Mouse (Mus musculus): ENCODE measurements at regions not wholly inside any gene's neighbourhood (a gene's known extent, or its start where the extent isn't known, plus 50 kb on each side); places are given as distances from the start of the nearest gene placed in this dataset.
"Not testable (repeated sequence)": the region's sequence is repeated elsewhere in the genome, so short reads cannot be mapped to it uniquely, and the experiment has no call there.

DNA sequence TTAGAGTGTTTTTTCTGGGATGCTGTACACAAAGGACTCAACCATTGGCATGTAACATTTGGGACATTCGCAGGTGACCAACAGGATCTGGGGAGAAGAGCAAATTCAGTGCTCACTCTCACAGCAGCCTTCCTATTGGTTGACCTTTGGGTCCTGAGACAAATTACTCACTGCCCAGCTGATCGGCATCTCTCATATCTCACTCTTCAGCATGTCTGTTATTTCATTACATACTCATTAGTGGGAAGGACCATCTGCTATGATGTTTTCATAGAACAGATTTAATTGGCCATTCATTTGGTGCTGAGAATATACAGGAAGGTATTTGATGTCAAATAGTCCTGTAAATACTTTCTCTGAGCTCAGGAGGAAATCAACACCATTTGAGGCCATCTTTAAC, 170.5 kb upstream of the Pmfbp1 start:
- DNase-seq = no peak
- WGBS (ENCODE audit: insufficient replicate concordance) = 72% methylated on average over 2 of the region's 2 CpGs
- Histone ChIP-seq H3K27me3 (no peaks in the 10 kb centered on the region), H3K4me3 (replicated peaks) (no peak overlapping the region), H3K27ac (no peak overlapping the region), H3K4me1 (replicated peaks) (no peaks in the 10 kb centered on the region), H3K9ac (no peak overlapping the region), H3K9me3 (replicated peaks) (no peaks in the 10 kb centered on the region), H3K4me2 (no peak overlapping the region), H3K36me3 (no peaks in the 10 kb centered on the region)
- ATAC-seq (ENCODE audit: low read depth) = no peak

DNA sequence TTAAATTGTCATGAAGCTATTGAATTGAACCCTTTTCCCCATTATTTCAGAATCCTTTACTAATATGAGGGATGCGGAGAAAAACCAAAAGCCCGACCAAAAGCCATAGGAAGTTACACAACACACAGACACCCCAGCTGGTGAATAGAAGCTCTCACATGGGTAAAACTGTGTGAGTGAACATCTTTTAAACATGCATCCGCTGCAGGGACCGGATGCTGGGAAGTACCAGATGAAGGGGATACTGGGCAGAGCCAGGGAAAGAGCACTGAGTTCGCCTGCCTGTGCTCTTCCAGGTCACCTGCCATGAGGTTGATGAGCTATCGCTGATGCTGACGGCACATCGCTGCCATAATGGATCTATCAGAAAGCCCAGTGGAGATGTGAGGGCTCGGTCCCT, 169.6 kb upstream of the Pmfbp1 start:
- Histone ChIP-seq H3K4me1 (replicated peaks) (no peaks in the 10 kb centered on the region), H3K4me2 (no peak overlapping the region), H3K27me3 (no peaks in the 10 kb centered on the region), H3K27ac (no peak overlapping the region), H3K4me3 (replicated peaks) (no peak overlapping the region), H3K9ac (no peak overlapping the region), H3K36me3 (no peaks in the 10 kb centered on the region), H3K9me3 (replicated peaks) (no peaks in the 10 kb centered on the region)
- DNase-seq = no peak
- no peak for ATAC-seq (ENCODE audit: low read depth)
- 85% methylated on average over 9 of the region's 9 CpGs for WGBS (ENCODE audit: insufficient replicate concordance)

DNA sequence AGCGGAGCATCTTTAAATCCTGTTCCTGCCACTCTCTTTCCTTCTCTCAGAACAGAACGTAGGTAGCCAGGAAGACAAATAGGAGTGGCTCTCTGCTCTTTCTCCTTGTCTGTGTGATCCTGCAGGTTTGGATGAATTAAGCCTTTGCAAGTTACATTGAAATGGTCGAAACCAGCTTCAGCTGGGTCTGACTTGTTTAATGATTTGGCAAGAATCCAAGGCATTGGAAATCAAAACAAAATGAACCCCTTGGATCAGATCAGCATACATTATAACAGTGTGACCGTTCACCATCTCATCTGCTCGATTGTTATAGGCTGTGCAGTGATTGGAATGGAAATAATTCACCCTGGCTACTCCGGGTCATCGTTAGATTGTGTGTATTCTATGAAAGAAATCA, 157.6 kb upstream of the Pmfbp1 start:
- ATAC-seq (ENCODE audit: low read depth) (no peak), DNase-seq (no peak)
- Histone ChIP-seq H3K9me3 (replicated peaks) (no peaks in the 10 kb centered on the region), H3K9ac (no peak overlapping the region), H3K27ac (no peak overlapping the region), H3K27me3 (no peaks in the 10 kb centered on the region), H3K4me2 (no peak overlapping the region), H3K4me3 (replicated peaks) (no peak overlapping the region), H3K36me3 (no peaks in the 10 kb centered on the region), H3K4me1 (replicated peaks) (no peaks in the 10 kb centered on the region)
- 59% methylated on average over 7 of the region's 7 CpGs for WGBS (ENCODE audit: insufficient replicate concordance)

- no peak for ATAC-seq (ENCODE audit: low read depth)
- WGBS (ENCODE audit: insufficient replicate concordance) = 76% methylated on average over 14 of the region's 14 CpGs
- DNase-seq = no peak
Observed at GRCm38 (mm10) chr8:109338220-109338835, 155.5 kb upstream of the Pmfbp1 start.

DNA sequence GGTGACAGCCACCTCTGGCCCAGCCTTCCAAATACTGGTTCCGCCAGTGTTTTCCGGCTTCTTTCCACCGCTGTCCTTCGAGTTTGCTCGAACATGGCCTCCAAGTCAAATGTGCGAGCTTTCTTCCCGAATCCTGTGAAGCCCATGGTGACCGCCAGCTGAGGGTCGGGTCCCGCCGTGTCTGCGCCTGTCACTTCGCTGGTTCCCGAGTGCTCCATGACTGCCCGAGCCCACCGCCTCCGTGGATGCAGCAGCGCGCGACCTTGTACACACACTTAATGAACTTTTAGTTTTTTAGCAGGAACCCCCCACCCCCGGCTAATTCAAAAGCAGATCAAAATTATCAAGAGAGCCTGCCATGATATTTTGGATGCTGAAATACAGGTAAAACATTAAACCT, 153.2 kb upstream of the Pmfbp1 start:
- H3K27ac ChIP-seq; DNase-seq; H3K4me1 ChIP-seq (replicated peaks); H3K27me3 ChIP-seq; H3K4me2 ChIP-seq; H3K4me3 ChIP-seq (replicated peaks); H3K9me3 ChIP-seq (replicated peaks); ATAC-seq (ENCODE audit: low read depth); H3K9ac ChIP-seq; H3K36me3 ChIP-seq: not testable (repeated sequence)
- 77% methylated on average over 21 of the region's 21 CpGs for WGBS (ENCODE audit: insufficient replicate concordance)

More at GRCm38 (mm10) chr8:109338220-109338835, 155.5 kb upstream of the Pmfbp1 start:
- no peaks in the 10 kb centered on the region for H3K4me1 ChIP-seq (replicated peaks)
- no peak overlapping the region for H3K9ac ChIP-seq
- H3K4me2 ChIP-seq = no peak overlapping the region
- H3K9me3 ChIP-seq (replicated peaks) = no peaks in the 10 kb centered on the region
- no peak overlapping the region for H3K27ac ChIP-seq
- no peaks in the 10 kb centered on the region for H3K27me3 ChIP-seq
- no peak overlapping the region for H3K4me3 ChIP-seq (replicated peaks)
- no peaks in the 10 kb centered on the region for H3K36me3 ChIP-seq

GRCm38 (mm10) chr8:109355168-109355567, 138.7 kb upstream of the Pmfbp1 start:
- no peaks in the 10 kb centered on the region for H3K36me3 ChIP-seq
- no peak overlapping the region for H3K4me3 ChIP-seq (replicated peaks)
- H3K4me1 ChIP-seq (replicated peaks) = no peaks in the 10 kb centered on the region
- 60% methylated on average over 9 of the region's 9 CpGs for WGBS (ENCODE audit: insufficient replicate concordance)
- H3K27ac ChIP-seq = no peak overlapping the region
- no peak for ATAC-seq (ENCODE audit: low read depth)
- H3K27me3 ChIP-seq = no peaks in the 10 kb centered on the region
- no peaks in the 10 kb centered on the region for H3K9me3 ChIP-seq (replicated peaks)
- no peak for DNase-seq
- H3K4me2 ChIP-seq = no peak overlapping the region
- no peak overlapping the region for H3K9ac ChIP-seq

DNA sequence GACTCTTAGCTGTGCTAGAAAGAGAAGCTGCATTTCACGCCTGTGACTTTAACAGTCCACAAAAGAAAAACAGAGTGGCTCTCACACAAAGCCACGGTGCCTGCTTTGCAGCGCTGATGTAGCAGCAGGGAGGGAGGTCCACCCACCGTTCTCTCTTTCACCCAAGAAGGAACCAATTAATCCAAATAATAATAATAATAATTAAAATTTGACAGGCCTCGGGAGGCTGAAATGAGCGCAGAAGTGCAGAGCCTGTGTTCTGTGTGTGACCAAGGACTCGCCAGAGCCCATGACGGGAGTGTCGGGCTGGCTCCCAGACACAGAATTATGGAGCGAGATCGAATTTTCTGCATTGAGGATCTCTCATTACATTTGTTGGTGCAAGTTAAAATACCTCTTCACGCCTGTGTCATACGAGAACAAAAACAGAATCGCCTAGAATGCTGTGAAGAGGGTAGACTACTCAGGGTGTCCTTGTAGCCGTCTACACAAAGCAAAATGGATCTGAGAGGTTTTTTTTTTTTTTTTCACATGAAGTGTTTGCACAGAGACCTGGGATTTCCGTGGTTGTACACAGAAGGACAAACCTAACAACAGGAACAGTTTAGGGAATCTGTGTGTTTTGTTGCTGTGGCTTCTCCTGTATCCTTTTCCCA, 134.3 kb upstream of the Pmfbp1 start:
- H3K36me3 ChIP-seq = no peaks in the 10 kb centered on the region
- no peaks in the 10 kb centered on the region for H3K9me3 ChIP-seq (replicated peaks)
- H3K4me3 ChIP-seq (replicated peaks) = no peak overlapping the region
- H3K27ac ChIP-seq = no peak overlapping the region
- no peak for DNase-seq
- H3K4me1 ChIP-seq (replicated peaks) = no peaks in the 10 kb centered on the region
- 55% methylated on average over 16 of the region's 16 CpGs for WGBS (ENCODE audit: insufficient replicate concordance)
- H3K9ac ChIP-seq = no peak overlapping the region
- no peak overlapping the region for H3K4me2 ChIP-seq
- ATAC-seq (ENCODE audit: low read depth) = no peak
- no peaks in the 10 kb centered on the region for H3K27me3 ChIP-seq

- WGBS (ENCODE audit: insufficient replicate concordance) = 38% methylated on average over 14 of the region's 14 CpGs
- DNase-seq (no peak), ATAC-seq (ENCODE audit: low read depth) (no peak)
- no peaks in the 10 kb centered on the region for H3K4me1 ChIP-seq (replicated peaks)
- no peaks in the 10 kb centered on the region for H3K36me3 ChIP-seq
- no peak overlapping the region for H3K27ac ChIP-seq
- no peak overlapping the region for H3K4me2 ChIP-seq
- H3K9ac ChIP-seq = no peak overlapping the region
- H3K27me3 ChIP-seq = no peaks in the 10 kb centered on the region
- no peak overlapping the region for H3K4me3 ChIP-seq (replicated peaks)
- no peaks in the 10 kb centered on the region for H3K9me3 ChIP-seq (replicated peaks)
Observed at GRCm38 (mm10) chr8:109360081-109360715, 133.6 kb upstream of the Pmfbp1 start.

- H3K36me3 ChIP-seq = no peaks in the 10 kb centered on the region
Observed at GRCm38 (mm10) chr8:109360904-109361303, 132.9 kb upstream of the Pmfbp1 start.

GRCm38 (mm10) chr8:109361575-109362361, 132.1 kb upstream of the Pmfbp1 start:
- Histone ChIP-seq H3K9me3 (replicated peaks) (no peaks in the 10 kb centered on the region), H3K36me3 (no peaks in the 10 kb centered on the region), H3K4me2 (no peak overlapping the region), H3K4me3 (replicated peaks) (no peak overlapping the region), H3K4me1 (replicated peaks) (no peaks in the 10 kb centered on the region), H3K9ac (no peak overlapping the region), H3K27me3 (no peaks in the 10 kb centered on the region), H3K27ac (no peak overlapping the region)
- no peak for DNase-seq
- ATAC-seq (ENCODE audit: low read depth) = no peak
- WGBS (ENCODE audit: insufficient replicate concordance) = 58% methylated on average over 7 of the region's 7 CpGs

More at GRCm38 (mm10) chr8:109360904-109361303, 132.9 kb upstream of the Pmfbp1 start:
- Histone ChIP-seq H3K9me3 (replicated peaks) (no peaks in the 10 kb centered on the region), H3K27ac (no peak overlapping the region), H3K4me1 (replicated peaks) (no peaks in the 10 kb centered on the region), H3K9ac (no peak overlapping the region), H3K4me3 (replicated peaks) (no peak overlapping the region), H3K27me3 (no peaks in the 10 kb centered on the region), H3K4me2 (0 out of 2 replicates have a peak overlapping the region, but pooled peaks have one; percentile 6)
- DNase-seq (no peak), ATAC-seq (ENCODE audit: low read depth) (no peak)
- WGBS (ENCODE audit: insufficient replicate concordance) = 25% methylated on average over 16 of the region's 16 CpGs

DNA sequence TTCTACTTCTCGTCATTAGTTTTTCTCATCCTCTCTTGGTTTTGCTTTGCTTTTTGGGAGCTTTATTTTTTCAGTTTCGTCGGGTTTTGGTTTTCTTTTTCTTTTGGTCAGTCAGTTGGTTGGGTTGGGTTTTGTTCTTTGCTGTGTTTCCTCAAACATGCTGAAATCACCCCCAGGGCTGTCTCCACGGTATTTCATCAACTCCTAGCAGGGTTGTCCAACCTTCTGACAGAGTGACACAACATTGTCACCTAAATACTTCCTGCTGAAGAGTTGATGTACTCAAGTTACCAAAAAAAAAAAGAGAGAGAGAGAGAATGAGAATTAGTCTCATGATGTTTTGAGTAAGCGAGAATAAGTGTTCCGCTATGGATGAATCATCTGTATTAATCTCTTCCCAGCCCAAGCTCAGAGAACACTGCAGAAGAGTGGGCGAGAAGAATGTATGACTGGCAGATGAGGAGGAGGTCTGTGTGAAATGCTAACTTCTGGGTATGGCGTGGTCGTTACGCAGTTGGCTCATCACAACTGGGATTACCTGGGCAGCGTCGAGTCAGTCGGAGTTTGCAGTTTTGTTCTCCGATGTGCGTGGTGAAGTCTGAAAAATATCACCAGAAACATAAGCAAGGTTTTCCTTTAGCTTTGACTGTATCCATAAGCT, 130.5 kb upstream of the Pmfbp1 start:
- Histone ChIP-seq H3K36me3 (no peaks in the 10 kb centered on the region), H3K9ac (no peak overlapping the region), H3K27me3 (no peaks in the 10 kb centered on the region), H3K9me3 (replicated peaks) (no peaks in the 10 kb centered on the region), H3K27ac (no peak overlapping the region), H3K4me1 (replicated peaks) (no peaks in the 10 kb centered on the region), H3K4me3 (replicated peaks) (no peak overlapping the region), H3K4me2 (no peak overlapping the region)
- no peak for DNase-seq
- WGBS (ENCODE audit: insufficient replicate concordance) = 72% methylated on average over 15 of the region's 15 CpGs
- ATAC-seq (ENCODE audit: low read depth) = no peak
